Mouse (Mus musculus) activated CD4-positive, CD25-positive, alpha-beta regulatory T cell (primary cell): ENCODE measurements around the gene Rhox7a. TPM values are rescaled to one million over a fixed set of nuclear protein-coding genes. Genes with fewer than 3 reads are reported as not detected.

Source experiments
- polyA plus RNA-seq, 2 experiments: library from polyadenylated mRNA; unstranded; fragments of 100-300 nt; shearing (Covaris generic); gene quantifications; one replicate each; pipeline ENCODE4 v1.2.1; 2017

Rhox7a gene
- polyA plus RNA-seq: not detected

GRCm38 (mm10) chrX:37831386-37831785 is at the start of gene Rhox7a:
Gene Rhox7a, plus strand, starts transcription at chrX:37831686.

GRCm38 (mm10) chrX:37826610-37827009 is 4.9 kb upstream of the Rhox7a start, which contains the start of gene Rhox6:
Gene Rhox6, plus strand, starts transcription at chrX:37826910.

GRCm38 (mm10) chrX:37878844-37879243 is 47.4 kb downstream of the Rhox7a start, which contains the start of gene Rhox8:
Gene Rhox8, minus strand, starts transcription at chrX:37878944.

Other genes with a start within 250 kb of the Rhox7a start
- gene Rhox4f, start 224.0 kb upstream of the Rhox7a start, polyA plus RNA-seq: not detected
- gene Rhox3g, start 203.1 kb upstream of the Rhox7a start, polyA plus RNA-seq: not detected
- gene Rhox2g, start 188.2 kb upstream of the Rhox7a start, polyA plus RNA-seq: not detected
- gene Rhox4g, start 180.4 kb upstream of the Rhox7a start, polyA plus RNA-seq: under 1 TPM in 1 of 2 experiments, not detected in 1; 0.31 TPM
- gene Rhox3h, start 162.9 kb upstream of the Rhox7a start, polyA plus RNA-seq: not detected
- gene Rhox2h, start 158.4 kb upstream of the Rhox7a start, polyA plus RNA-seq: not detected
- gene Rhox5, start 26.8 kb upstream of the Rhox7a start, polyA plus RNA-seq: not detected
- not detected for gene Rhox6, start 4.8 kb upstream of the Rhox7a start, polyA plus RNA-seq
- gene Rhox8, start 47.3 kb downstream of the Rhox7a start, polyA plus RNA-seq: under 1 TPM in 1 of 2 experiments, not detected in 1; 0.20 TPM
- not detected for gene Rhox7b, start 65.5 kb downstream of the Rhox7a start, polyA plus RNA-seq
- under 1 TPM in 1 of 2 experiments, not detected in 1; 0.27 TPM for gene Rhox9, start 70.1 kb downstream of the Rhox7a start, polyA plus RNA-seq
- gene Btg1-ps1, start 187.1 kb downstream of the Rhox7a start, polyA plus RNA-seq: not detected
- not detected for gene Btg1-ps2, start 211.4 kb downstream of the Rhox7a start, polyA plus RNA-seq
- not detected for gene Rhox10, start 234.8 kb downstream of the Rhox7a start, polyA plus RNA-seq